ENCODE assay signal across 8 mouse cellular contexts in the genomic region with DNA sequence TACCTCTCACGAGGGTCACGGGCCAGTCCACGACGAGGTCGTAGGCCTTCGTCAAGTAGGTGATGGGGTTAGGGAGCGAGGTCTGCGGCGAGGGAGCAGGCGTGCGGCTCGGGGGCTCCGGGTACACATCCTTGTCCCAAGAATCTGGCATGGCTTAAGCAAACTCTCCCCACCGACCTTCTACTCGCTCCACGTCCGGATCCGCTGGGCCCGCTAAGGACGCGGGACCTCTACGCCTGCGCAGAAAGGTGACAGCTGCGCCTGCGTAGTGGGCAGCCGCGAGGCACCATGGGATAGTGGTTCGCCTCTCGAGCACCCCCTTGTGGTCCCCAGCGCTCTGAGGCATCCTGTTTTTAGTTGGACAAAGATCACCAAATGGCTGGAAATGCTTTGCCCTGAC. TPM values are rescaled to one million over a fixed set of nuclear protein-coding genes. Genes with fewer than 3 reads are reported as not detected.
DNase-seq lines count a peak whose midpoint lies in the region; ATAC-seq and TF ChIP-seq lines count a peak whose summit lies in the region.

A gene (minus strand): TSS at position 295 of the 400 bp plus-strand sequence.

- TF ChIP-seq CTCF in cortical plate, adult 2 months (IDR thresholded peaks at IDR 0.05; ENCODE audit: extremely low read depth, insufficient read depth, low read length): peak; percentile 95

- peak within 1 kb of the TSS; percentile 48; the same call in 1 of the 2 replicates for H3K27ac ChIP-seq in cortical plate, adult 2 months (ENCODE audit: insufficient read depth, low read length)

- peak; percentile 100 for DNase-seq in gastrocnemius, postnatal 10 days
- DNase-seq in induced T-regulatory cell, adult 2 months (ENCODE audit: low read depth): peak; percentile 98
- DNase-seq in left cerebral cortex, adult 9 months (ENCODE audit: low spot score in 2 of 2): peak; percentile 84 to 97
- DNase-seq in right cerebral cortex, postnatal 14 days: peak; percentile 99
- peak; percentile 94 to 96 for DNase-seq in urinary bladder, postnatal 36 days (ENCODE audit: low spot score in 2 of 2)

- peak within 1 kb of the TSS; percentile 68 for H3K4me3 ChIP-seq in cortical plate, adult 2 months (ENCODE audit: insufficient read depth, low read length)

- TF ChIP-seq POLR2A in cortical plate, adult 2 months (IDR thresholded peaks at IDR 0.05; ENCODE audit: extremely low read depth, insufficient read depth, low read length): peak; percentile 95

- H3K4me1 ChIP-seq in cortical plate, adult 2 months (ENCODE audit: control insufficient read depth, insufficient read depth, low read length): peaks cover 5% of the 10 kb centered on the region; the same call in 1 of the 2 replicates

- ATAC-seq in activated CD4-positive, CD25-positive, alpha-beta regulatory T cell, adult 4 months: peak; percentile 44
- peak; percentile 60 for ATAC-seq in megakaryocyte progenitor cell, adult 5-6 weeks (replicated peaks; ENCODE audit: poor library complexity)

RNA-seq across cellular contexts. Expression of the gene that starts here (rescaled TPM):
- 100 to 1,000 TPM; 226 to 265 TPM for polyA plus RNA-seq in activated CD4-positive, CD25-positive, alpha-beta regulatory T cell, adult 4 months (2017; shearing (Covaris generic))
- 428 and 431 TPM in 2 replicates for polyA plus RNA-seq in cortical plate, adult 2 months (2012; rRNA removed)
- total RNA-seq in gastrocnemius, postnatal 10 days (2021): 100 to 1,000 TPM; 400 to 516 TPM
- 236 and 247 TPM in 2 replicates for total RNA-seq in megakaryocyte progenitor cell, adult 5-6 weeks (2015)
- 256 and 308 TPM in 2 replicates for total RNA-seq in megakaryocyte progenitor cell, adult 5-6 weeks (2017)

Comparison
In these comparisons a context has a peak if more than half of its experiments do, and no peak if none do; other contexts are left out.
1. Peak in every context shown above with its lines: DNase-seq, ATAC-seq, H3K4me3 ChIP-seq and H3K27ac ChIP-seq.